Mouse (Mus musculus) midbrain, postnatal 0 days (tissue): Measurements from ENCODE around the gene Tmem190. TPM values are rescaled to one million over a fixed set of nuclear protein-coding genes. Genes with fewer than 3 reads are reported as not detected.

ENCODE experiments used
- ATAC-seq: fragments of 200-750 bp; cut with Nextera tagmentation; 2 replicates; pipeline ENCODE4 v1.8.0; 2017; ENCODE audit warnings: moderate number of reproducible peaks, mild to moderate bottlenecking, moderate TSS enrichment, moderate library complexity; ENCODE audit not compliant: low FRiP score
- DNase-seq: peaks from one replicate; pipeline ENCODE4 v3.0.0-alpha.2; 2015; ENCODE audit warnings: low spot score
- H3K27ac ChIP-seq: fragments of 300-500 bp; sonication (generic); 2 replicates; pipeline ENCODE4 v1.5.1; 2014; ENCODE audit warnings: low read depth, mild to moderate bottlenecking, low read length, mixed read lengths
- H3K27me3 ChIP-seq: fragments of 300-500 bp; sonication (generic); 2 replicates; pipeline ENCODE4 v1.6.1; 2014; ENCODE audit warnings: low read length, control low read depth, mixed read lengths; ENCODE audit not compliant: insufficient read depth
- H3K36me3 ChIP-seq: fragments of 300-500 bp; sonication (generic); 2 replicates; pipeline ENCODE4 v1.6.1; 2014; ENCODE audit warnings: low read length, control low read depth, mixed read lengths; ENCODE audit not compliant: insufficient read depth
- H3K4me1 ChIP-seq: fragments of 300-500 bp; sonication (generic); 2 replicates; pipeline ENCODE4 v1.6.1; 2014; ENCODE audit warnings: mild to moderate bottlenecking, control low read depth, antibody characterized with exemption, low read length, mixed read lengths; ENCODE audit not compliant: insufficient read depth
- H3K4me2 ChIP-seq: fragments of 300-500 bp; sonication (generic); 2 replicates; pipeline ENCODE4 v1.6.1; 2014; ENCODE audit warnings: low read depth, mild to moderate bottlenecking, low read length, mixed read lengths; ENCODE audit not compliant: poor library complexity, severe bottlenecking
- H3K4me3 ChIP-seq: fragments of 300-500 bp; sonication (generic); 2 replicates; pipeline ENCODE4 v1.5.1; 2014; ENCODE audit warnings: low read depth, mild to moderate bottlenecking, low read length, moderate library complexity
- H3K9ac ChIP-seq: fragments of 300-500 bp; sonication (generic); replicated peaks from 2 replicates; pipeline ENCODE4 v1.6.1; 2014; ENCODE audit warnings: mild to moderate bottlenecking, low read length, moderate library complexity, mixed read lengths; ENCODE audit not compliant: poor library complexity, severe bottlenecking
- H3K9me3 ChIP-seq: fragments of 300-500 bp; sonication (generic); 2 replicates; pipeline ENCODE4 v1.6.1; 2016; ENCODE audit warnings: low read length, control low read depth
- CTCF ChIP-seq: IDR thresholded peaks from 2 replicates; pipeline ENCODE4 v1.5.1; 2016; ENCODE audit warnings: antibody characterized with exemption, mild to moderate bottlenecking
- WGBS: fragments of 180-500 bp; shearing (Covaris S2); extraction: QIAGEN DNeasy Blood & Tissue Kit; methylation state at CpG from one replicate; pipeline ENCODE4 v1.1.7; 2014; 5-methylcytosine and 5-hydroxymethylcytosine counted together
- polyA plus RNA-seq: library from polyadenylated mRNA; unstranded; fragments of >200 nt; fragmentation: Nextera tagmentation; extraction: Ambion mirVana; gene quantifications from 2 replicates; pipeline ENCODE4 v1.2.1, GENCODE M21; 2015
- total RNA-seq: library from RNA; depleted of rRNA; stranded (reverse); fragments of >200 nt; gene quantifications from 2 replicates; pipeline ENCODE4 v1.2.3, GENCODE M21; 2014; rRNA removed

Gene Tmem190
- total RNA-seq (not detected in 2 replicates), polyA plus RNA-seq (0.39 and 0.48 TPM in 2 replicates)

DNA sequence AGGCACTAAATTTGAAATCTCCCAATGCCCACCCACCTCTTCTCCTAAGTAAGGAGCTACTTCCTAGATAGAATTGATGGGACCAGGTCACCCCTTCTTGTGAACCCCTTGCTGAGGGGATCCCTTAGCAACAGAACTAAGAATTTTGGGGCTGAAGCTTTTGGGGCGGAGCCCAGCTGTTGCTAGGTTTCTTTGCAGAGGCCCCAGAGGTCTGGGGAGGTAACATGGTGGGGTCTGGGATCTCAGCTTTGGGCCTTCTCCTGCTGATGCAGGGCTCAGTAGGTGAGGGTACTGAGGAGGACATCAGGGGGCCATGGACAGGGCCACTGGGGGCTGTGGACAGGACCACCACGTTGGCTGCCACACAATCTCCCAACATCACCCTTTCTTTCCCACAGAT is at the start of gene Tmem190, which contains the start of gene Il11:
Gene Tmem190, plus strand, starts transcription at position 179 of the 400 bp plus-strand sequence.
Gene Il11, minus strand, starts transcription at position 101 of the 400 bp plus-strand sequence.
- no peak within 1 kb of the TSS for H3K27ac ChIP-seq
- no peaks in the 10 kb centered on the region for H3K4me1 ChIP-seq
- DNase-seq (no peak), ATAC-seq (no peak)
- no peak for TF ChIP-seq CTCF
- peaks cover 3% of the 10 kb centered on the region; the same call in 1 of the 2 replicates for H3K36me3 ChIP-seq
- no peak within 1 kb of the TSS for H3K9ac ChIP-seq
- 83% methylated on average over 2 of the region's 2 CpGs for WGBS
- no peak within 1 kb of the TSS for H3K4me2 ChIP-seq
- peaks cover 15% of the 10 kb centered on the region; the same call in 1 of the 2 replicates for H3K27me3 ChIP-seq
- no peak within 1 kb of the TSS for H3K4me3 ChIP-seq
- no peaks in the 10 kb centered on the region for H3K9me3 ChIP-seq

DNA sequence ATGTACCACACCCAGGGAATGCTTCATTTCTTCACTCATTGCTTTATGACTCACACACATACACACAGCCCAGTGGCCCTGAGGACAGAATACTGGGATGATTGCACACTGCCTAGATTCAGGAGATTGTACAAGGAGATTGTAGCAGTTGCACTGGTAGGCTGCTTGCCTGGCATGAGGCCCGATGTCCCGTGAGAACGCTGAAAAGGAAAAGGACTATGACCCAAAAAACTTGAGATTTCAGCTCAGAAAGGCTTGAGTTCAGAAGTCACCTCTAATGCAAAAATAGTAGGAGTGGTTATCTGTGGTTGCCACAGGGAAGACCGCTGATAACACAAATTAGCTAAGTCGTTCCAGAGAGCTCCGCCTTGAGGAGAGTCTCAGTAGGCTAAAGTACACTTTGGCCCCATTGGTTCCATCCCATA is 49.8 kb upstream of the Tmem190 start:
- no peak for TF ChIP-seq CTCF
- H3K27ac ChIP-seq = no peak overlapping the region
- no peaks in the 10 kb centered on the region for H3K4me1 ChIP-seq
- DNase-seq = no peak
- H3K9me3 ChIP-seq = no peaks in the 10 kb centered on the region
- H3K4me2 ChIP-seq = no peak overlapping the region
- no peak overlapping the region for H3K9ac ChIP-seq
- no peak for ATAC-seq
- WGBS = 82% methylated on average over 6 of the region's 6 CpGs
- no peaks in the 10 kb centered on the region for H3K27me3 ChIP-seq
- no peak overlapping the region for H3K4me3 ChIP-seq
- H3K36me3 ChIP-seq = no peaks in the 10 kb centered on the region

DNA sequence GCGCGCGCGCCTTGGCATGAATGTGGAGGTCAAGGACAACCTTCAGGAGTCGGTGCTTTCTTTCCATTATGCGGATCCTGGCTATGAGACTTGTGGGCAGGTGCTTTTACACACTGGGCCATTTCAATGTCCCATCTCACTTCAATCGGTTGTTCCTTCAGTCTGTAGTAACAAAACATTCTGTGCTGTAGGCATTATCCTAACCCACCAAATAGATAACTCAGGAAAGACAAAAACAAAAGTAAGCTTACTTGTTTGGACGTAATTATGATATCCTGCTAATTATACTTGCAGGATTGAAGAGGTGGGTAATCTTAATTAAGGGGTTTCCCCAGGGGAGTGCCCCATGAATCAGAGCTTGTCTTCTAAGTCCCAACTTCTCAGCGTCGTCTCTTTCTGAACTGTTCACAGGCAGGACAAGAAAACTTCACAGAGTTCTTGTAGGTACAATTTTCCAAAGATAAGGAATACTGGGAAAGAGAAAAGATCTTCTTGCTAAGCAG is 43.6 kb upstream of the Tmem190 start:
- DNase-seq (no peak), ATAC-seq (no peak)
- H3K4me2 ChIP-seq = peak overlapping the region; percentile 37
- no peaks in the 10 kb centered on the region for H3K9me3 ChIP-seq
- H3K27ac ChIP-seq = peak overlapping the region; percentile 47
- H3K4me1 ChIP-seq = peaks cover 14% of the 10 kb centered on the region; the same call in 1 of the 2 replicates
- H3K4me3 ChIP-seq = peak overlapping the region; percentile 29; the same call in 1 of the 2 replicates
- WGBS = 41% methylated on average over 10 of the region's 10 CpGs
- TF ChIP-seq CTCF = no peak
- 0 out of 2 replicates have a peak, but pooled peaks cover 3% of the 10 kb centered on the region for H3K36me3 ChIP-seq
- no peaks in the 10 kb centered on the region for H3K27me3 ChIP-seq
- H3K9ac ChIP-seq = no peak overlapping the region

DNA sequence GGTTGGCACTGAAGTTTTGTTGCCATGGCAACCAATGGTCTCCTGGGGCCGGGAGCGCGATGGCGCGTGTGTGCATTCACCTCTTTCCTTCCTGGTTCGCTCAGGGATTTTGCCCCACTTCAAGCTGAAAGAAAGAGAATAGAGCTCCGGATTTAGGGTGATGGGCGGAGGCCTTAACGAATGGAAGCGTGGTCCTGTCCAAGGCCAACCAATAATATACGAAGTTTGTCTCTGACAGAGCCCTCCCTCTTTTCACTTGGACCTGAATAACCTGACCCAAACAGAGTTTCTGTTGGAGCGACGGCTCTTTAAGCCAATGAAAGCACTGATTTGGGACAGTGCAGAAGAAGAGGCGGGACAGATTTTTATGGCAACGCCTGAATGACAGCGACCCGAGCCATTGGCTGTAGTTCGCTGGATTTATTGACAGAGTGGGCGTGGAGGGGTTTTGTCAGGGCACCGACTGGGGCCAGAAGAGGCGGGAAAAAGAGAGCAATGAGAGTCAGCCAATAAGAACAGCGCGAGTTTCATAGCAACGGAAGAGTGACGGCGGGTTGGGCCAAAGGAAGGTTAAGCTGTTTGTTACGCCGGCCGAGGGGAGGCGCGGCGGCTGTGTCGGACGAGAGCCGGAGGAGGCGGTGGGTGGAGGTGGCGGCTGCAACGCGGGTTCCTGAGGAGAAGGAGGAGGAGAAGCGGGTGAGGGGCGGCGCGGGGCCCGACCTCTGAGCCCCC is 43.0 kb upstream of the Tmem190 start, which contains the start of gene Kmt5c:
Gene Kmt5c, plus strand, starts transcription at position 572 of the 732 bp plus-strand sequence.
- Histone ChIP-seq H3K27me3 (no peaks in the 10 kb centered on the region), H3K27ac (peak within 1 kb of the TSS; percentile 93), H3K9ac (peak within 1 kb of the TSS; percentile 77), H3K4me1 (peaks cover 14% of the 10 kb centered on the region; the same call in 1 of the 2 replicates), H3K36me3 (0 out of 2 replicates have a peak, but pooled peaks cover 3% of the 10 kb centered on the region), H3K4me2 (peak within 1 kb of the TSS; percentile 89), H3K9me3 (no peaks in the 10 kb centered on the region), H3K4me3 (peak within 1 kb of the TSS; percentile 77)
- peak; percentile 97 for ATAC-seq
- DNase-seq = peak; percentile 100
- under 1% methylated on average over 35 of the region's 44 CpGs for WGBS
- peak; percentile 60 for TF ChIP-seq CTCF

DNA sequence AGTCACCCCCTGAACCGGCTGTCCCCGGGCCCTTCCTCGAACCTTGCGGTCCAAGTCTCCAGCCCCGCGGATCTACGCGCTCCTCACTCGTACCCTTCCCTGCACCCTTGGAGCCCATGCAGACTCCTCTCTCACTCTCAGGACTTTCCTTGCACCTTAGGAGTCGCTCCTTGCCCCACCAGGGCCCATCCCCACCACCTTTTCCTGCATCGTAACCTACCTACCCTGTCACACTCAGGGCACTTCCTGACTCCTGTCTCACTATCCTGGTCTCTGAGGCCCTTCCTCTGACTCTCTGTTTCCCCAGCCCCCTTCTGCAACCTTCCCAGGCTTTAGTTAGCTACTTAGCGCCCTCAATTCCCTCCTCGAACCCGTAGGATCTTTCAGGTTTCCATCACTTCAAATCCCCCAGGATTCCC is 42.4 kb upstream of the Tmem190 start:
- H3K9ac ChIP-seq = peak overlapping the region; percentile 77
- H3K4me2 ChIP-seq = peak overlapping the region; percentile 89
- peak overlapping the region; percentile 93 for H3K27ac ChIP-seq
- 0 out of 2 replicates have a peak, but pooled peaks cover 3% of the 10 kb centered on the region for H3K36me3 ChIP-seq
- DNase-seq (peak; percentile 19), ATAC-seq (peak; percentile 15)
- no peaks in the 10 kb centered on the region for H3K9me3 ChIP-seq
- H3K4me3 ChIP-seq = peak overlapping the region; percentile 77
- no peak for TF ChIP-seq CTCF
- no peaks in the 10 kb centered on the region for H3K27me3 ChIP-seq
- WGBS = 0% methylated on average over 12 of the region's 14 CpGs
- peaks cover 14% of the 10 kb centered on the region; the same call in 1 of the 2 replicates for H3K4me1 ChIP-seq
